Mouse (Mus musculus): ENCODE data around the gene 2310011J03Rik. TPM values are rescaled to one million over a fixed set of nuclear protein-coding genes. Genes with fewer than 3 reads are reported as not detected.

Gene 2310011J03Rik
- polyA plus RNA-seq, 1 experiment: 11.6 TPM

DNA sequence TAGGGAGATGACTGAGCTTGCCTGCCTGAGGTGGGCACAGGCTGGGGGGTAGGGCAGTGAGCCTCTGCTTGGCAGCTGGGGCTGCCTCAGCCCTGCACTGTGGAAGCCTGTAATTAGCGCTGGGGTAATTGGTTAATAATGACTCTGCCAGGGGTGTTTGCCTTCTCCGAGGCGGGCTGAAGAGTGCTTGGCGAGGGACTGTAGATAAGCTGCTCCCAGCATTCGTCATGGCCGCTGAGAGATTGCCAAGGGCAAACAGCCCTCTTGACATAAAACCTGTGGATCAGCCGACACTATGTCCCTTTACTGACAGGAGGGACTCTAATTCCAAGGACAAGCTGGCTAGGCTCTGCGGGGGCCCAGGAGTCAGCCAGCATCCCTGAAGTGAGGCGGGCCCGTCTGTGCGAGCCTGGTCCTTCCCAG is 4.0 kb downstream of the 2310011J03Rik start:
- no peaks in the 10 kb centered on the region for H3K36me3 ChIP-seq (ENCODE audit: control insufficient read depth, insufficient read depth, low read length, poor library complexity, severe bottlenecking)
- H3K27me3 ChIP-seq (ENCODE audit: control insufficient read depth, insufficient read depth, low read length, poor library complexity, severe bottlenecking): no peaks in the 10 kb centered on the region
- no peak overlapping the region for H3K27ac ChIP-seq (ENCODE audit: insufficient read depth, low read length)
- no peak overlapping the region for H3K4me3 ChIP-seq (ENCODE audit: low read depth, low read length)
- peaks cover 1% of the 10 kb centered on the region for H3K4me1 ChIP-seq (ENCODE audit: control insufficient read depth, insufficient read depth, low read length)
- H3K9me3 ChIP-seq (replicated peaks; ENCODE audit: control insufficient read depth, insufficient read depth, low read length, poor library complexity, severe bottlenecking): no peaks in the 10 kb centered on the region
- H3K9ac ChIP-seq (ENCODE audit: low read depth, poor library complexity, severe bottlenecking): no peak overlapping the region
- TF ChIP-seq EP300 (IDR thresholded peaks at IDR 0.05; ENCODE audit: insufficient read depth, low read depth, low read length) (no peak), CTCF (IDR thresholded peaks at IDR 0.05; ENCODE audit: low read depth, low read length) (no peak), POLR2A (IDR thresholded peaks at IDR 0.05; ENCODE audit: insufficient read depth, low read length) (no peak)

GRCm38 (mm10) chr10:80315315-80315714 is 5.0 kb downstream of the 2310011J03Rik start:
- no peak for TF ChIP-seq CTCF (IDR thresholded peaks at IDR 0.05; ENCODE audit: low read depth, low read length)
- TF ChIP-seq POLR2A (IDR thresholded peaks at IDR 0.05; ENCODE audit: insufficient read depth, low read length): no peak
- no peak for TF ChIP-seq EP300 (IDR thresholded peaks at IDR 0.05; ENCODE audit: insufficient read depth, low read depth, low read length)
- Histone ChIP-seq H3K36me3 (ENCODE audit: control insufficient read depth, insufficient read depth, low read length, poor library complexity, severe bottlenecking) (no peaks in the 10 kb centered on the region), H3K4me1 (ENCODE audit: control insufficient read depth, insufficient read depth, low read length) (no peaks in the 10 kb centered on the region), H3K27me3 (ENCODE audit: control insufficient read depth, insufficient read depth, low read length, poor library complexity, severe bottlenecking) (no peaks in the 10 kb centered on the region), H3K27ac (ENCODE audit: insufficient read depth, low read length) (no peak overlapping the region), H3K9ac (ENCODE audit: low read depth, poor library complexity, severe bottlenecking) (0 out of 2 replicates have a peak overlapping the region, but pooled peaks have one; percentile 9), H3K9me3 (replicated peaks; ENCODE audit: control insufficient read depth, insufficient read depth, low read length, poor library complexity, severe bottlenecking) (no peaks in the 10 kb centered on the region), H3K4me3 (ENCODE audit: low read depth, low read length) (peak overlapping the region; percentile 14)

- Histone ChIP-seq H3K9ac (ENCODE audit: low read depth, poor library complexity, severe bottlenecking) (0 out of 2 replicates have a peak overlapping the region, but pooled peaks have one; percentile 9), H3K4me1 (ENCODE audit: control insufficient read depth, insufficient read depth, low read length) (no peaks in the 10 kb centered on the region), H3K27me3 (ENCODE audit: control insufficient read depth, insufficient read depth, low read length, poor library complexity, severe bottlenecking) (no peaks in the 10 kb centered on the region), H3K36me3 (ENCODE audit: control insufficient read depth, insufficient read depth, low read length, poor library complexity, severe bottlenecking) (no peaks in the 10 kb centered on the region), H3K9me3 (replicated peaks; ENCODE audit: control insufficient read depth, insufficient read depth, low read length, poor library complexity, severe bottlenecking) (no peaks in the 10 kb centered on the region), H3K4me3 (ENCODE audit: low read depth, low read length) (peak overlapping the region; percentile 14; the same call in 1 of the 2 replicates), H3K27ac (ENCODE audit: insufficient read depth, low read length) (no peak overlapping the region)
- no peak for TF ChIP-seq EP300 (IDR thresholded peaks at IDR 0.05; ENCODE audit: insufficient read depth, low read depth, low read length)
- no peak for TF ChIP-seq CTCF (IDR thresholded peaks at IDR 0.05; ENCODE audit: low read depth, low read length)
- TF ChIP-seq POLR2A (IDR thresholded peaks at IDR 0.05; ENCODE audit: insufficient read depth, low read length): no peak
These were observed 5.8 kb downstream of the 2310011J03Rik start for GRCm38 (mm10) chr10:80314494-80315001.

- TF ChIP-seq CTCF (IDR thresholded peaks at IDR 0.05; ENCODE audit: low read depth, low read length): no peak
- TF ChIP-seq EP300 (IDR thresholded peaks at IDR 0.05; ENCODE audit: insufficient read depth, low read depth, low read length): no peak
- TF ChIP-seq POLR2A (IDR thresholded peaks at IDR 0.05; ENCODE audit: insufficient read depth, low read length): no peak
- Histone ChIP-seq H3K4me3 (ENCODE audit: low read depth, low read length) (peak overlapping the region; percentile 8), H3K27ac (ENCODE audit: insufficient read depth, low read length) (no peak overlapping the region), H3K36me3 (ENCODE audit: control insufficient read depth, insufficient read depth, low read length, poor library complexity, severe bottlenecking) (no peaks in the 10 kb centered on the region), H3K27me3 (ENCODE audit: control insufficient read depth, insufficient read depth, low read length, poor library complexity, severe bottlenecking) (no peaks in the 10 kb centered on the region), H3K9ac (ENCODE audit: low read depth, poor library complexity, severe bottlenecking) (peak overlapping the region; percentile 26; the same call in 1 of the 2 replicates), H3K4me1 (ENCODE audit: control insufficient read depth, insufficient read depth, low read length) (no peaks in the 10 kb centered on the region), H3K9me3 (replicated peaks; ENCODE audit: control insufficient read depth, insufficient read depth, low read length, poor library complexity, severe bottlenecking) (no peaks in the 10 kb centered on the region)
These were observed 6.6 kb downstream of the 2310011J03Rik start for GRCm38 (mm10) chr10:80313627-80314201.

DNA sequence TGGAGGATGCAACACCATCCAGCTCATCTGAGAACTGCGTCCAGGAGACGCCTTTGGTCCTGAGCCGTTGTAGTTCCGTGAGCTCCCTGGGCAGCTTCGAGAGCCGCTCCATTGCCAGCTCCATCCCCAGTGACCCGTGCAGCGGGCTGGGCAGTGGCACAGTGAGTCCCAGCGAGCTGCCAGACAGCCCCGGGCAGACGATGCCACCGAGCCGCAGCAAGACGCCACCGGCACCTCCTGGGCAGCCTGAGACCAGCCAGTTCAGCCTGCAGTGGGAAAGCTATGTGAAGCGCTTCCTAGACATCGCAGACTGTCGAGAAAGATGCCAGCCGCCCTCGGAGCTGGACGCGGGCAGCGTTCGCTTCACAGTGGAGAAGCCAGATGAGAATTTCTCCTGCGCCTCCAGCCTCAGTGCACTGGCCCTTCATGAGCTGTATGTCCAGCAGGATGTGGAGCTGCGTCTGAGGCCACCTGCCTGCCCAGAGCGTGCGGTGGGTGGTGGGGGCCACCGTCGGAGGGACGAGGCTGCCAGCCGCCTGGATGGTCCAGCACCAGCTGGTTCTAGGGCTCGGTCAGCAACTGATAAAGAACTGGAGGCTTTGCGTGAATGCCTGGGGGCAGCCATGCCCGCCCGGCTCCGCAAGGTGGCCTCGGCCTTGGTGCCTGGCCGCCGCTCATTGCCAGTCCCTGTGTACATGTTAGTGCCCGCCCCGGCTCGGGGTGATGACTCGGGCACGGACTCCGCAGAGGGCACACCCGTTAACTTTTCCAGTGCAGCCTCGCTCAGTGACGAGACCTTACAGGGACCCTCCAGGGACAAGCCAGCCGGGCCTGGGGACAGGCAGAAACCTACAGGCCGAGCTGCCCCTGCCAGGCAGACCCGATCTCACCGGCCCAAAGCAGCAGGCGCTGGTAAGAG is 7.5 kb downstream of the 2310011J03Rik start:
- no peaks in the 10 kb centered on the region for H3K36me3 ChIP-seq (ENCODE audit: control insufficient read depth, insufficient read depth, low read length, poor library complexity, severe bottlenecking)
- no peak overlapping the region for H3K27ac ChIP-seq (ENCODE audit: insufficient read depth, low read length)
- H3K27me3 ChIP-seq (ENCODE audit: control insufficient read depth, insufficient read depth, low read length, poor library complexity, severe bottlenecking): no peaks in the 10 kb centered on the region
- H3K9ac ChIP-seq (ENCODE audit: low read depth, poor library complexity, severe bottlenecking): peak overlapping the region; percentile 26; the same call in 1 of the 2 replicates
- no peaks in the 10 kb centered on the region for H3K4me1 ChIP-seq (ENCODE audit: control insufficient read depth, insufficient read depth, low read length)
- no peaks in the 10 kb centered on the region for H3K9me3 ChIP-seq (replicated peaks; ENCODE audit: control insufficient read depth, insufficient read depth, low read length, poor library complexity, severe bottlenecking)
- H3K4me3 ChIP-seq (ENCODE audit: low read depth, low read length): peak overlapping the region; percentile 8
- TF ChIP-seq EP300 (IDR thresholded peaks at IDR 0.05; ENCODE audit: insufficient read depth, low read depth, low read length): no peak
- TF ChIP-seq POLR2A (IDR thresholded peaks at IDR 0.05; ENCODE audit: insufficient read depth, low read length): no peak
- TF ChIP-seq CTCF (IDR thresholded peaks at IDR 0.05; ENCODE audit: low read depth, low read length): no peak

Data from ES-Bruce4 (cell line).